Mouse (Mus musculus): Measurements from ENCODE around the gene Myo15b.

The Myo15b gene

DNA sequence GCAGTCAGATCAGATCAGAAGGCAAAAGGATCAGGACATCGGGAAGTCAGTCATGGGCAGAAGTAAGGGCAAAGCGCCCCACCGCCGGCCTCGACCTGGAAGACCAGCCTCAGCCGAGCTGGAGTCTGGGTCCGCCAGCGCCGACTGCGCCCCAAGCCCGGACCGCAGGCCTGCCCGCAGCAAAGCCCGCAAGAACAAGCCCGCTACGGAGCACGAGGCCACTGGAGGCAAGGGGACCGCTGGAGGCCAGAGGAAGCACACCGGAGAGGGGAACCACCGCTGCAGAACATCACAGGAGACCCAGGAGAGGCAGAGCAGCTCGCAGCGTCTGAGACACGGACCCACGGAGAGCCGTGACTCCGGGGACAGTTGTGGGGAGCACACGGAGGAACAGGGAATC is at the start of gene Myo15b:
Gene Myo15b (plus strand): TSS at position 53 of the 400 bp plus-strand sequence.
- no peak for DNase-seq (ENCODE audit: low spot score in 2 of 2)

DNA sequence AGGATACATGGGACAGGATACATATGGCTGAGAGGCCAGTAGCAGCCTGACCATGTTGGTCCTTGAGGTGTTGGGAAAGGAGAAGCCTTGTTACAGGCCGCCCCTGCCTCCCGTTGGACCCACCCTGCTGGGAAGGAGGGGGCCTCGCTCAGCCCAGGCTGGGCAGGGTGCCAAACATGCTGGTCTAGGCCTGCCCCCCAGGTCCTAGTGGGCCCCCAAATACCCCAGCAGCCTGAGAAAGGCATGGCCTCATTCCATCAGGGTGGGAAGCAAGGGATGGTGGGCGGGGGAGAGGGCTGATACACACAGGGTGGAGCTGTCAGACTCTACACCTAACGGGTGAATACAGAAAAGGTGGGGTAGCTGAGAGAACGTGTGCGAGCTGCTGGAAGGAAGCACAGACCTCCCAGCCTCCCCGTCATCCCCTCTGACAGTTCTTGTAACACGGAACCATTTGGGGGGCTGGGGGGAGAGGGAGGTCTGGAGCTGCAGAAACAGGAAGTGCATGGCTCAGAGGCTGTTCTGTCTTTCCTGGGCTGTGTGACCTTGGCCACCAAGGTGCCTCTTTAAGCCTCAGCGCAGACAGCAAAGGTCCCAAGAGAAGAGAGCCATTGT is 49.4 kb upstream of the Myo15b start:
- no peak for DNase-seq (ENCODE audit: low spot score in 2 of 2)

GRCm38 (mm10) chr11:115809311-115809781 is 48.9 kb upstream of the Myo15b start:
- DNase-seq (ENCODE audit: low spot score in 2 of 2): no peak

GRCm38 (mm10) chr11:115810377-115810776 is 47.8 kb upstream of the Myo15b start:
- no peak for DNase-seq (ENCODE audit: low spot score in 2 of 2)

- no peak for DNase-seq (ENCODE audit: low spot score in 2 of 2)
These were observed 46.7 kb upstream of the Myo15b start for GRCm38 (mm10) chr11:115811381-115812093.

- no peak for DNase-seq (ENCODE audit: low spot score in 2 of 2)
These were observed 46.1 kb upstream of the Myo15b start for GRCm38 (mm10) chr11:115812095-115812494.

- DNase-seq (ENCODE audit: low spot score in 2 of 2): peak in 1 of 2 experiments; percentile 16
These were observed 45.4 kb upstream of the Myo15b start for GRCm38 (mm10) chr11:115812533-115813420.

GRCm38 (mm10) chr11:115813507-115814296 is 44.5 kb upstream of the Myo15b start, which contains the start of gene Caskin2:
Gene Caskin2, minus strand, starts transcription at chr11:115813639.
- peak; percentile 93 to 94 for DNase-seq (ENCODE audit: low spot score in 2 of 2)

DNA sequence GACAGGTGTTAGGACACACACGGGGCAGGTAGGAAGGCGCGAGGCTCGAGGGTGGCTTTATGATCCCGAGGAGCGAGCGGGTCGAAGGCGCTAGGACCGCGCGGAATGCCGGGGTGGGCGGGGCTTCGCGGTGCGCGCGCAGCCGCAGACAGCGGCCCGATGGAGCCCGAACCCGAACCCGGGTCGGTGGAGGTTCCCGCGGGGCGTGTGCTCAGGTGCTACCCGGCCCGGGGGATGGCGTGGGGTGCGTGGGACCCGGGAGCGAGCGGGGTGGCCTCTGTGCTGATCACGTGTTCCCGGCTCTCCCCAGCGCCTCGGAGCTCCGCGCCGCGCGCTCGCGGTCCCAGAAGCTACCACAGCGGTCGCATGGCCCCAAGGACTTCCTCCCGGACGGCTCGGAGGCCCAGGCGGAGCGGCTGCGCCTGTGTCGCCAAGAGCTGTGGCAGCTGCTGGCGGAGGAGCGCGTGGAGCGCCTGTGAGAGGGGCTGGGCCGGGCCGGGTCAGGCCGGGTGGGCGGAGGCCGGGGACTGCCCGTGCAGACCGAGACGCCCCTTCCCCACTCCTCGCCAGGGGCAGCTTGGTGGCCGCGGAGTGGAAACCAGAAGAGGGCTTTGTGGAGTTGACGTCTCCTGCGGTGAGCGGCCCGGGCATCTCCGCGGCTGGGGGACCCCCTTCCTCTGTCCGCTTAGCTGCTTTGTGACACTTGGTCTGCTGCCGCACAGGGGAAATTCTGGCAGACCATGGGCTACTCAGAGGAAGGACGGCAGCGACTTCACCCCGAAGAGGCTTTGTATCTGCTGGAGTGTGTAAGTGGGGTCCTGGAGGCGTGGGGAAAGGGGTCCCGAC is 43.4 kb upstream of the Myo15b start, which contains the start of gene Tsen54:
Gene Tsen54 (plus strand): TSS at position 120 of the 846 bp plus-strand sequence.
- peak; percentile 83 for DNase-seq (ENCODE audit: low spot score in 2 of 2)

DNA sequence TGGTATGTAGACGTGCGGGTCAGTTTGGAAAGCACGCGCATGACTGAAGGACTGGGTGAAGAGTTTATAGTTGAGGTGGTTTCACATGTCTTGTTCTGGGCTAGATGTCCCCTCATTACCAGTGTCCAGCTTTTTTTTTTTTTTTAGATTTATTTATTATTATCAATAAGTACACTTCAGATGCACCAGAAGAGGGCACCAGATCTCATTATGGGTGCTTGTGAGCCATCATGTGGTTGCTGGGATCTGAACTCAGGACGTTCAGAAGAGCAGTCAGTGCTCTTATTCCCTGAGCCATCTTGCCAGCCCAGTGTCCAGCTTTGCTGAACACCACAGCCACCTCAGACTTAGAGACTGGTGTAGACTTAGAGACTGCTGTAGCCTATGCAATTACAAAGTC is 40.9 kb upstream of the Myo15b start:
- DNase-seq (ENCODE audit: low spot score in 2 of 2): no peak

DNA sequence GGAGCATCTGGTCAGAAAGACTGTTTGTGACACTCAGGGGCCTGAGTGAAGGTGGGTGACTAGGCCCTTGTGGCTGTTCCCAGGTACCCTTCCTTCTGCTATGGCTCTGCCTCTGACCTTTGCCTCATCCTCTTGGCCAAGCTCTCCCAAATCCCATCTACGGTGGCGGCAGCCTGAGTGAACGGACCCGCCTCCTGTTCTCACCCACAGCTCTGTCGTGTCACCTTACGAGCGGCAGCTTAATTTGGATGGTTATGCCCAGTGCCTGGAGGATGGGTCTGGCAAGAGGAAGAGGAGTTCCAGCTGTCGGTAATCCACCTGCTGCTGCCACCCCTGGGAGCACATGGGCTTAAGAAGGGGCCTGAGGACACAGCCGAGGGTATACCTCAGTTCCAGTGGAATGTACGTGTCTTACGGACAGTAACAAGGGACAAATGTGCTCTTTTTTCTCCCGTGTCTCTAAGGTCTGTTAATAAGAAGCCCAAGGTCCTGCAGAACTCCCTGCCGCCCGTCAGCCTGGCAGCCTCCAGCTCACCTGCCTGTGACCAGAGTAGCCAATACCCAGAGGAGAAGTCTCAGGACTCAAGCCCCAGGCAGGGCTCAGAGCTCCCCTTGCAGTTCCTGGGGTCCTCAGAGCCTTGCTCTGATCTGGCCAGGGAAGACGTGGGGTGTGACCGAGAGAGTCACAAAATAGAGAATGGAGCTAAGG is 38.1 kb upstream of the Myo15b start:
- no peak for DNase-seq (ENCODE audit: low spot score in 2 of 2)

DNA sequence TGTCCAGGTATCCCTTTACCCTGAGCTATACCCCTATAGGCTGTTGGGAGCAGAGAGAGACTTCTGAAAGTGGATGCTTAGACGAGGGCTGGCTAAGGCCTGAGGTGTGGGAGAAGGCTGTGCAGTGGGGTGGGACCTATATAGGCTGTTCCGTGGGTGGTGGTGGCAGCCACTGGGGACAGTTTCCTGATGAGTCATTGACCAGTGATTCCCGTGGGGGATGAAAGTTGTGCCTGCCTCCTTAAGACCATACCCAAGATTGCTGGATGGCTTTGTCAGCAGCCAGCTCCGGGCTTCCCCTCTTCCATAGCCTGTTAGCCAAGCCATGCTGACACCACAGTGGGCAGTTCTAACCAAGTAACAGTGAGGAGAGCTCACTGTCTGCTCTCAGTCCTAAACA is 37.2 kb upstream of the Myo15b start:
- DNase-seq (ENCODE audit: low spot score in 2 of 2): no peak

- peak; percentile 90 to 92 for DNase-seq (ENCODE audit: low spot score in 2 of 2)
These were observed 34.1 kb upstream of the Myo15b start, which contains the start of gene Llgl2 for GRCm38 (mm10) chr11:115823774-115824740. Gene Llgl2, plus strand, starts transcription at chr11:115824049.

- no peak for DNase-seq (ENCODE audit: low spot score in 2 of 2)
These were observed 33.4 kb upstream of the Myo15b start for GRCm38 (mm10) chr11:115824813-115825212.

DNA sequence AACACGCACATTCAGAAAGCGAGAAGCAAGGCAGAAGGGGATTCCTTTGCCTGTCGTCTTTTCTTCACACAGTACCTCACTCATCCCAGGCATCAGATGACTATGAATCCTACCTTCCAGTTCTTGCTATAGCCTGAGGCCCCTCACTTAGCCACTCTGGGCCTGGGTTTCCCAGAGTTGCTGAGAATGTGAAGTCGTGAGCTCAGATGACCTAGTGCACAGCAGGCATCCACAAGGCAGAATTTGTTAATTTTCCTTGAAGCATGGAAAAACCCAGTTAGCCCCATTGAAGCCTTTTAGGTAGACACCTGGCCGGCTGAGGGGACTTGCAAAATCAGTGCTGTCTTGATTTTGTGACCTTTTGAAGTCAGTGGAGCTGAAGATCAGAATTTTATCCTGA is 31.7 kb upstream of the Myo15b start:
- DNase-seq (ENCODE audit: low spot score in 2 of 2): no peak

DNA sequence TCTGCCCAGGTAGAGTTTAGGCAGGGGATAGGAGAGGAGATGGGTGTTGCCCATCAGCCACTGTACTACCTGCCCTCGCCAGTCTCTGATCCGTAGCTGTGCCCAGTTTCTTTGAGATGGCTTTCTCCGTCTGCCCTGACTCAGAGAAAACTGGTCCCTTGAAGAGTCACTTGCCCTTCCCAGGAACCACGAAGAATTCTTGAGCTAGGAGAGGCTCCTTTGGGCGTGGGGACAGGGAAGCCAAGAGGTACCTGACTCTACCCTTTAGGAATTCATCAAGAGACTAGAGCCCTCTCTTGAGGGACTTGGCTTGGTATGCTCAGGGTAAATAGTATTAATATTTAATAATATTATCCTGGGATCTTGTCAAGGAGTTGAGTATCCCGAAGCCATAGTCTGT is 30.6 kb upstream of the Myo15b start:
- no peak for DNase-seq (ENCODE audit: low spot score in 2 of 2)

- no peak for DNase-seq (ENCODE audit: low spot score in 2 of 2)
These were observed 29.2 kb upstream of the Myo15b start for GRCm38 (mm10) chr11:115829036-115829435.

- no peak for DNase-seq (ENCODE audit: low spot score in 2 of 2)
These were observed 27.5 kb upstream of the Myo15b start for GRCm38 (mm10) chr11:115830550-115831325.

Data from spleen, postnatal 36 days (tissue).